Mouse (Mus musculus) forebrain, embryonic 10.5 days (tissue): Measurements from ENCODE around the gene BC030867. TPM values are rescaled to one million over a fixed set of nuclear protein-coding genes. Genes with fewer than 3 reads are reported as not detected.

Experiments used
- DNase-seq: peaks from one replicate; pipeline ENCODE4 v3.0.0-alpha.2; 2017; ENCODE audit warnings: low spot score; ENCODE audit errors: extremely low spot score
- H3K27ac ChIP-seq: fragments of 300-500 bp; sonication (generic); 2 replicates; pipeline ENCODE4 v1.5.1; 2016; ENCODE audit warnings: mild to moderate bottlenecking
- H3K27me3 ChIP-seq: fragments of 300-500 bp; sonication (generic); 2 replicates; pipeline ENCODE4 v1.6.1; 2016; ENCODE audit warnings: mild to moderate bottlenecking; ENCODE audit not compliant: poor library complexity, severe bottlenecking
- H3K36me3 ChIP-seq: fragments of 300-500 bp; sonication (generic); replicated peaks from 2 replicates; pipeline ENCODE4 v1.6.1; 2016; ENCODE audit warnings: mild to moderate bottlenecking, moderate library complexity
- H3K4me1 ChIP-seq: fragments of 300-500 bp; sonication (generic); 2 replicates; pipeline ENCODE4 v1.6.1; 2016
- H3K4me3 ChIP-seq: fragments of 300-500 bp; sonication (generic); 2 replicates; pipeline ENCODE4 v1.5.1; 2016; ENCODE audit warnings: mild to moderate bottlenecking, moderate library complexity
- H3K9me3 ChIP-seq: fragments of 300-500 bp; sonication (generic); 2 replicates; pipeline ENCODE4 v1.6.1; 2016; ENCODE audit warnings: mild to moderate bottlenecking, moderate library complexity
- WGBS: fragments of 180-500 bp; shearing (Covaris S2); methylation state at CpG from one replicate; pipeline ENCODE4 v1.1.7; 2016; 5-methylcytosine and 5-hydroxymethylcytosine counted together
- polyA plus RNA-seq: library from polyadenylated mRNA; unstranded; fragments of >200 nt; fragmentation: Nextera tagmentation; extraction: Ambion mirVana; gene quantifications from 2 replicates; pipeline ENCODE4 v1.2.1, GENCODE M21; 2016

The BC030867 gene
- polyA plus RNA-seq, 1 experiment from 2014 or later = 27.3 TPM

- H3K4me3 ChIP-seq = no peak overlapping the region
- H3K36me3 ChIP-seq = peaks cover 75% of the 10 kb centered on the region
- H3K4me1 ChIP-seq = peaks cover 26% of the 10 kb centered on the region
- H3K27me3 ChIP-seq = no peaks in the 10 kb centered on the region
- H3K9me3 ChIP-seq = no peaks in the 10 kb centered on the region
- WGBS = 55% methylated on average over 6 of the region's 6 CpGs
- no peak for DNase-seq
- H3K27ac ChIP-seq = no peak overlapping the region
Observed at GRCm38 (mm10) chr11:102289511-102290100, 40.9 kb downstream of the BC030867 start.

GRCm38 (mm10) chr11:102290141-102290540, 41.5 kb downstream of the BC030867 start:
- Histone ChIP-seq H3K4me3 (no peak overlapping the region), H3K4me1 (peaks cover 31% of the 10 kb centered on the region), H3K36me3 (peaks cover 80% of the 10 kb centered on the region), H3K27ac (no peak overlapping the region), H3K27me3 (no peaks in the 10 kb centered on the region), H3K9me3 (no peaks in the 10 kb centered on the region)
- 81% methylated on average over 4 of the region's 4 CpGs for WGBS
- DNase-seq = no peak

GRCm38 (mm10) chr11:102291051-102291535, 42.4 kb downstream of the BC030867 start:
- peaks cover 28% of the 10 kb centered on the region for H3K4me1 ChIP-seq

GRCm38 (mm10) chr11:102293971-102294370, 45.3 kb downstream of the BC030867 start:
- Histone ChIP-seq H3K27me3 (no peaks in the 10 kb centered on the region), H3K4me3 (peak overlapping the region; percentile 94; the same call in 1 of the 2 replicates), H3K27ac (no peak overlapping the region), H3K9me3 (no peaks in the 10 kb centered on the region), H3K4me1 (peaks cover 32% of the 10 kb centered on the region), H3K36me3 (peaks cover 61% of the 10 kb centered on the region)
- 96% methylated on average over 13 of the region's 13 CpGs for WGBS
- no peak for DNase-seq

More at GRCm38 (mm10) chr11:102291051-102291535, 42.4 kb downstream of the BC030867 start:
- Histone ChIP-seq H3K4me3 (peak overlapping the region; percentile 1; the same call in 1 of the 2 replicates), H3K27ac (peak overlapping the region; percentile 3; the same call in 1 of the 2 replicates), H3K9me3 (no peaks in the 10 kb centered on the region), H3K36me3 (peaks cover 80% of the 10 kb centered on the region), H3K27me3 (no peaks in the 10 kb centered on the region)
- 90% methylated on average over 11 of the region's 11 CpGs for WGBS
- no peak for DNase-seq

- H3K9me3 ChIP-seq = no peaks in the 10 kb centered on the region
- no peak for DNase-seq
- peak overlapping the region; percentile 94; the same call in 1 of the 2 replicates for H3K4me3 ChIP-seq
- H3K36me3 ChIP-seq = peaks cover 57% of the 10 kb centered on the region
- 86% methylated on average over 5 of the region's 5 CpGs for WGBS
- no peaks in the 10 kb centered on the region for H3K27me3 ChIP-seq
- H3K4me1 ChIP-seq = peaks cover 30% of the 10 kb centered on the region
- no peak overlapping the region for H3K27ac ChIP-seq
Observed at GRCm38 (mm10) chr11:102294416-102294815, 45.7 kb downstream of the BC030867 start.

GRCm38 (mm10) chr11:102294887-102295597, 46.4 kb downstream of the BC030867 start:
- no peak for DNase-seq
- H3K27me3 ChIP-seq = no peaks in the 10 kb centered on the region
- H3K4me3 ChIP-seq = peak overlapping the region; percentile 94
- H3K4me1 ChIP-seq = peaks cover 32% of the 10 kb centered on the region
- no peaks in the 10 kb centered on the region for H3K9me3 ChIP-seq
- 79% methylated on average over 12 of the region's 12 CpGs for WGBS
- peaks cover 50% of the 10 kb centered on the region for H3K36me3 ChIP-seq
- peak overlapping the region; percentile 98 for H3K27ac ChIP-seq

- peak; percentile 73 for DNase-seq
- WGBS = under 1% methylated on average over 72 of the region's 73 CpGs
- Histone ChIP-seq H3K4me3 (peak overlapping the region; percentile 94), H3K27ac (peak overlapping the region; percentile 98), H3K27me3 (no peaks in the 10 kb centered on the region), H3K4me1 (peaks cover 32% of the 10 kb centered on the region), H3K36me3 (peaks cover 42% of the 10 kb centered on the region), H3K9me3 (no peaks in the 10 kb centered on the region)
Observed at GRCm38 (mm10) chr11:102295598-102296471, 47.2 kb downstream of the BC030867 start.

GRCm38 (mm10) chr11:102296491-102297472, 48.1 kb downstream of the BC030867 start, which contains the start of gene Atxn7l3:
Gene Atxn7l3 (minus strand): TSS chr11:102296631.
- H3K36me3 ChIP-seq = peaks cover 33% of the 10 kb centered on the region
- under 1% methylated on average over 85 of the region's 125 CpGs for WGBS
- peaks cover 32% of the 10 kb centered on the region for H3K4me1 ChIP-seq
- DNase-seq = peak; percentile 98
- peak within 1 kb of the TSS; percentile 98 for H3K27ac ChIP-seq
- no peaks in the 10 kb centered on the region for H3K27me3 ChIP-seq
- no peaks in the 10 kb centered on the region for H3K9me3 ChIP-seq
- peak within 1 kb of the TSS; percentile 94 for H3K4me3 ChIP-seq

GRCm38 (mm10) chr11:102297577-102298556, 49.2 kb downstream of the BC030867 start:
- H3K4me1 ChIP-seq = peaks cover 32% of the 10 kb centered on the region
- H3K4me3 ChIP-seq = peak overlapping the region; percentile 94
- H3K36me3 ChIP-seq = peaks cover 22% of the 10 kb centered on the region
- no peaks in the 10 kb centered on the region for H3K9me3 ChIP-seq
- WGBS = 29% methylated on average over 27 of the region's 27 CpGs
- no peak for DNase-seq
- no peaks in the 10 kb centered on the region for H3K27me3 ChIP-seq
- peak overlapping the region; percentile 98 for H3K27ac ChIP-seq

GRCm38 (mm10) chr11:102299839-102300238, 51.2 kb downstream of the BC030867 start:
- Histone ChIP-seq H3K4me1 (peaks cover 25% of the 10 kb centered on the region), H3K27me3 (no peaks in the 10 kb centered on the region), H3K9me3 (no peaks in the 10 kb centered on the region), H3K27ac (no peak overlapping the region), H3K4me3 (no peak overlapping the region), H3K36me3 (peaks cover 5% of the 10 kb centered on the region)
- peak; percentile 61 for DNase-seq
- 14% methylated on average over 1 of the region's 1 CpGs for WGBS

GRCm38 (mm10) chr11:102304141-102304540, 55.5 kb downstream of the BC030867 start:
- Histone ChIP-seq H3K27ac (no peak overlapping the region), H3K27me3 (no peaks in the 10 kb centered on the region), H3K9me3 (no peaks in the 10 kb centered on the region), H3K4me1 (peaks cover 23% of the 10 kb centered on the region), H3K4me3 (no peak overlapping the region), H3K36me3 (peaks cover 43% of the 10 kb centered on the region)
- WGBS = 43% methylated on average over 2 of the region's 2 CpGs
- DNase-seq = no peak
